Mouse (Mus musculus) liver, embryonic 14.5 days (tissue): ENCODE measurements at regions not wholly inside any gene's neighbourhood (a gene's known extent, or its start where the extent isn't known, plus 50 kb on each side); places are given as distances from the start of the nearest gene placed in this dataset.

ENCODE experiments used
- CTCF ChIP-seq: IDR thresholded peaks from 2 replicates; pipeline ENCODE4 v1.5.1; 2016; ENCODE audit warnings: antibody characterized with exemption, low read depth, control low read depth
- EP300 ChIP-seq: IDR thresholded peaks from 2 replicates; pipeline ENCODE4 v1.6.1; 2016; ENCODE audit warnings: antibody characterized with exemption, low read depth

- TF ChIP-seq EP300, result no peak
- no peak for TF ChIP-seq CTCF
Measured at GRCm38 (mm10) chr8:103343891-103344290, 558.4 kb upstream of the Cdh11 start.
